Mouse (Mus musculus): ENCODE results near the gene Mrpl47. TPM values are rescaled to one million over a fixed set of nuclear protein-coding genes. Genes with fewer than 3 reads are reported as not detected.

The Mrpl47 gene
- polyA plus RNA-seq, 1 experiment from 2014 or later, result 36.4 TPM

DNA sequence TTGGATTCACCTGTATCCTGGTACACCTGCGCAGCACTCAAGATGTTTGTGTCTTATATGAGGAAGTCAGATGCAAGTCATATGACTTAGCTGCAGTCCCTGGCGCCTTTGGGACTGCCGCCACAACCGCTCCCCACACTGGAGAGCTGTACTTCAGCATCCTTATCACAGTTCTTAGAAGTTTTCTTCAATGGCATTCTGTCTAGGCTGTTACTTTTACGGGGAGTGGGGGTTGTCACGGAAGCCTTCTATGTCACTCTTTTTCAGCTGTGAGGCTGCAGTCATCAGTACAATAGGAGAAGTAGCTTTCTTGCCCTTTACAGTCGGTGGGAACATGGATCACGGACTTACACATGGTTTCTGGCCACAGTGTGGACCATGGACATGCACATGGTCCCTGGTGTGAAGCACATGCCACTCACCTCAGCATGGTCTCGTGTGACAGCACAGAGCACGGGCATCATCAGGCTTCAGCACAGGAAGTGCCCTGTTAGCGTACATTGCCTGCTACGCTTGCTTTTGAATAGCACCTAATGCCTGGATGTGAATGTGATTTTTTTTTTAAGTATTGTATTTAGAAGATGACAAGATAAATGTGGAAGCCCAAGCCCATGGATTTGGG is 54.4 kb downstream of the Mrpl47 start:
- Histone ChIP-seq H3K27ac (no peak overlapping the region), H3K27me3 (no peaks in the 10 kb centered on the region), H3K4me2 (no peak overlapping the region), H3K4me1 (no peaks in the 10 kb centered on the region), H3K4me3 (replicated peaks) (no peak overlapping the region), H3K9ac (no peak overlapping the region), H3K9me3 (no peaks in the 10 kb centered on the region), H3K36me3 (replicated peaks) (no peaks in the 10 kb centered on the region)
- ATAC-seq (ENCODE audit: low FRiP score), result no peak
- 85% methylated on average over 12 of the region's 12 CpGs for WGBS

DNA sequence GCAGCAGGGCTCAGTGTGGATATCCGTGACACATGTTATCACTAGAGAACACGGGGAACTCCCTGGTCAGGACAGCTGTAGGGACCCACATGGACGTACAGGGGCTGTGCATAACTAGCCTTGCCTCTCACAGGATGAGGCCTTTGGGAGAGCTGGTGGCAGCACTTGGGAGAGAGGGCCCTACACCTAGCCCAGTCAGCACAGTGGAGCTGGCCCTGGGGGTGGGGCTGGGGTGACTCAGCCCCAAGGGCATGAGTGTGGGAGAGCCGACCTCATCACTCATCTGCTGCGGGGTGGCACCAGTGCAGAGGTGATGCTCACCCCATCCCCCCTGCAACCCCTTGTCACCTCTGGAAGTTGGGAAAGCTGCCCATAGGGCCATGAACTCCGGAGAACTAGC is 61.0 kb downstream of the Mrpl47 start:
- Histone ChIP-seq H3K4me1 (no peaks in the 10 kb centered on the region), H3K27me3 (no peaks in the 10 kb centered on the region), H3K36me3 (replicated peaks) (no peaks in the 10 kb centered on the region), H3K4me3 (replicated peaks) (no peak overlapping the region), H3K4me2 (no peak overlapping the region), H3K27ac (no peak overlapping the region), H3K9ac (no peak overlapping the region), H3K9me3 (no peaks in the 10 kb centered on the region)
- 86% methylated on average over 6 of the region's 6 CpGs for WGBS
- ATAC-seq (ENCODE audit: low FRiP score), result no peak

Other genes starting within 250 kb of the Mrpl47 start
- gene Kcnmb3, start 245.4 kb downstream of the Mrpl47 start, polyA plus RNA-seq (2016; fragmentation: Nextera tagmentation; extraction: Ambion mirVana), result 0.22 TPM in 1 of 2 replicates, not detected in the other
- 43.3 and 46.5 TPM in 2 replicates for gene Zfp639, start 227.3 kb downstream of the Mrpl47 start, polyA plus RNA-seq (2016; fragmentation: Nextera tagmentation; extraction: Ambion mirVana)
- gene Mfn1, start 208.1 kb downstream of the Mrpl47 start, polyA plus RNA-seq (2016; fragmentation: Nextera tagmentation; extraction: Ambion mirVana), result 47.9 and 48.0 TPM in 2 replicates
- 34.9 and 40.5 TPM in 2 replicates for gene Gnb4, start 121.0 kb downstream of the Mrpl47 start, polyA plus RNA-seq (2016; fragmentation: Nextera tagmentation; extraction: Ambion mirVana)
- gene Actl6a, start 31.3 kb downstream of the Mrpl47 start, polyA plus RNA-seq (2016; fragmentation: Nextera tagmentation; extraction: Ambion mirVana), result 230 and 232 TPM in 2 replicates
- 277 and 289 TPM in 2 replicates for gene Ndufb5, start 615 bp downstream of the Mrpl47 start, polyA plus RNA-seq (2016; fragmentation: Nextera tagmentation; extraction: Ambion mirVana)
- 5.1 and 6.3 TPM in 2 replicates for gene Usp13, start 79.9 kb upstream of the Mrpl47 start, polyA plus RNA-seq (2016; fragmentation: Nextera tagmentation; extraction: Ambion mirVana)